Mouse (Mus musculus) liver, adult 2 months (tissue): Measurements from ENCODE around the gene Dyrk1a. TPM values are rescaled to one million over a fixed set of nuclear protein-coding genes. Genes with fewer than 3 reads are reported as not detected.

Experiments
- DNase-seq: peaks from one replicate; pipeline ENCODE4 v3.0.0-alpha.2; 2011; ENCODE audit warnings: low read depth, low spot score; ENCODE audit errors: extremely low read depth
- H3K27ac ChIP-seq: fragments of 200-500 bp; replicated peaks from 2 replicates; pipeline ENCODE4 v1.5.1; 2012; ENCODE audit warnings: low read depth, mild to moderate bottlenecking, control low read depth, inconsistent platforms, low read length; ENCODE audit not compliant: insufficient read depth
- H3K27me3 ChIP-seq: fragments of 200-500 bp; 2 replicates; pipeline ENCODE4 v1.6.1; 2012; ENCODE audit warnings: mild to moderate bottlenecking, moderate library complexity, low read length, inconsistent platforms; ENCODE audit not compliant: control insufficient read depth, insufficient read depth
- H3K36me3 ChIP-seq: fragments of 200-500 bp; 2 replicates; pipeline ENCODE4 v1.6.1; 2012; ENCODE audit warnings: low read length, inconsistent platforms; ENCODE audit not compliant: control insufficient read depth, insufficient read depth
- H3K4me1 ChIP-seq: fragments of 200-500 bp; 2 replicates; pipeline ENCODE4 v1.6.1; 2011; ENCODE audit warnings: low read length; ENCODE audit not compliant: control insufficient read depth, insufficient read depth
- H3K4me3 ChIP-seq: fragments of 200-500 bp; 2 replicates; pipeline ENCODE4 v1.5.1; 2011; ENCODE audit warnings: low read depth, mild to moderate bottlenecking, control low read depth, low read length, moderate library complexity; ENCODE audit not compliant: insufficient read depth
- H3K79me2 ChIP-seq: fragments of 200-500 bp; 2 replicates; pipeline ENCODE4 v1.6.1; 2012; ENCODE audit warnings: inconsistent platforms, mild to moderate bottlenecking, low read length, moderate library complexity; ENCODE audit not compliant: control insufficient read depth, insufficient read depth
- H3K9ac ChIP-seq: fragments of 200-500 bp; 2 replicates; pipeline ENCODE4 v1.6.1; 2012; ENCODE audit warnings: low read depth, mild to moderate bottlenecking, control low read depth, inconsistent platforms, low read length
- CTCF ChIP-seq: fragments of 200-500 bp; IDR thresholded peaks from 2 replicates; pipeline ENCODE4 v1.5.1; 2011; ENCODE audit warnings: low read depth, low read length, control low read depth
- POLR2A ChIP-seq: fragments of 200-500 bp; IDR thresholded peaks from 2 replicates; pipeline ENCODE4 v1.6.1; 2011; ENCODE audit warnings: low read length, control low read depth; ENCODE audit not compliant: insufficient read depth; ENCODE audit errors: extremely low read depth
- WGBS: fragments of 180-500 bp; shearing (Covaris S2); methylation state at CpG from one replicate; pipeline ENCODE4 v1.1.7; 2018; 5-methylcytosine and 5-hydroxymethylcytosine counted together
- polyA plus RNA-seq: library from polyadenylated mRNA; depleted of rRNA; stranded (reverse); fragments of >200 nt; gene quantifications from 2 replicates; pipeline ENCODE4 v1.2.3, GENCODE M21; 2012
- total RNA-seq: library from RNA; depleted of rRNA; stranded (reverse); fragments of >200 nt; gene quantifications from 2 replicates; pipeline ENCODE4 v1.2.3, GENCODE M21; 2014

The Dyrk1a gene
- total and polyA plus RNA-seq, 2 experiments, result 12.2 to 13.6 TPM

GRCm38 (mm10) chr16:94551934-94552333, 17.9 kb upstream of the Dyrk1a start:
- no peaks in the 10 kb centered on the region for H3K27me3 ChIP-seq
- DNase-seq, result no peak
- H3K27ac ChIP-seq, result no peak overlapping the region
- no peak overlapping the region for H3K9ac ChIP-seq
- TF ChIP-seq POLR2A (no peak), CTCF (no peak)
- H3K4me3 ChIP-seq, result no peak overlapping the region
- no peaks in the 10 kb centered on the region for H3K79me2 ChIP-seq
- no peaks in the 10 kb centered on the region for H3K36me3 ChIP-seq
- H3K4me1 ChIP-seq, result peaks cover 2% of the 10 kb centered on the region; the same call in 1 of the 2 replicates

DNA sequence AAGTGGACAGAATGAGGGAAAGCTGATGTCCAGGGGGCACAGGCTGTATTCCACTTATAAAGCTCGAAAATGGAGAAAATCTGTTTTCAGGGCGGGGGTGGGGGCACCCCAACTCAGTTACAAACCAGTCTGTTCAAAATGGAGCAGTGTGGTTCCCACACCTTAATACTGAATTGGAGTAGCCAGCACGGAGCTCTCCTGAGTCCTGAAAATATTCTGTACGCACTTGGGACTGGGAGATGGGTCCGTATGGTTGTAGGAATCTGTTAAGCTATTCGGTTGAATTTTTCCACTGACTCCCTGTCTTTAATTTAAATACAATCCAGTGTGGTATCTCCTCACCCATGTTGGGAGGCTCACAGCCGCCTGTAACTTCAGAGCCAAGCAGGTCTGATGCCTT, 14.5 kb upstream of the Dyrk1a start:
- Histone ChIP-seq H3K36me3 (no peaks in the 10 kb centered on the region), H3K27ac (no peak overlapping the region), H3K79me2 (no peaks in the 10 kb centered on the region), H3K4me1 (peaks cover 2% of the 10 kb centered on the region; the same call in 1 of the 2 replicates), H3K27me3 (no peaks in the 10 kb centered on the region), H3K4me3 (no peak overlapping the region), H3K9ac (no peak overlapping the region)
- WGBS, result 94% methylated on average over 7 of the region's 7 CpGs
- TF ChIP-seq POLR2A (no peak), CTCF (no peak)
- DNase-seq, result no peak

- no peak for TF ChIP-seq CTCF
- no peak for TF ChIP-seq POLR2A
- H3K4me3 ChIP-seq, result no peak overlapping the region; the same call in 1 of the 2 replicates
- DNase-seq, result peak; percentile 96
- H3K27me3 ChIP-seq, result no peaks in the 10 kb centered on the region
- H3K27ac ChIP-seq, result peak overlapping the region; percentile 61
- 31% methylated on average over 5 of the region's 5 CpGs for WGBS
- H3K36me3 ChIP-seq, result no peaks in the 10 kb centered on the region
- no peaks in the 10 kb centered on the region for H3K79me2 ChIP-seq
- peaks cover 2% of the 10 kb centered on the region; the same call in 1 of the 2 replicates for H3K4me1 ChIP-seq
- peak overlapping the region; percentile 40; the same call in 1 of the 2 replicates for H3K9ac ChIP-seq
Observed at GRCm38 (mm10) chr16:94556228-94556627, 13.6 kb upstream of the Dyrk1a start.

DNA sequence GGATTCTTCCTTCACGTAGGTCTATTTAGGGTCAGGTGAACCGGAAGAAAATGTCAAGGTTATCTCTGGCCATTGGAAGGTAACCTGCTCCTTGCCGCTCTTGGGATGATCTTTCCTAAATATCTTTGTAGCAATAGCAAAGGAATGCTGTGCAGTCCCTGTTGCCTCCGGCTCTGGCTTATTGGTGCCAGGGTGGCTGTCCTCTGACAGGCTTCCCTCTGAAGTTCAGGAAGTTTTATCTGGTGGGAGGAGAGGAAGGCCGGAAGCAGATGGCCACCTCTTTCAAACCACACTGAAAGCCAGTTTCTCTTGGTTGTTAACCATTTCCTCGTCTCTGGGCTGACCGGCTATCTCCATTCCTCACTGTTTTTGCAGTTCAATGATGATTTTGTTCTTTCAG, 10.5 kb upstream of the Dyrk1a start:
- no peak for DNase-seq
- no peak overlapping the region for H3K9ac ChIP-seq
- H3K36me3 ChIP-seq, result no peaks in the 10 kb centered on the region
- TF ChIP-seq CTCF (no peak), POLR2A (no peak)
- no peaks in the 10 kb centered on the region for H3K79me2 ChIP-seq
- H3K27me3 ChIP-seq, result no peaks in the 10 kb centered on the region
- H3K4me1 ChIP-seq, result peaks cover 2% of the 10 kb centered on the region; the same call in 1 of the 2 replicates
- H3K27ac ChIP-seq, result peak overlapping the region; percentile 15; the same call in 1 of the 2 replicates
- H3K4me3 ChIP-seq, result no peak overlapping the region; the same call in 1 of the 2 replicates
- WGBS, result 66% methylated on average over 7 of the region's 7 CpGs

GRCm38 (mm10) chr16:94559782-94560181, 10.0 kb upstream of the Dyrk1a start:
- no peaks in the 10 kb centered on the region for H3K79me2 ChIP-seq
- WGBS, result 66% methylated on average over 7 of the region's 7 CpGs
- H3K36me3 ChIP-seq, result no peaks in the 10 kb centered on the region
- no peak overlapping the region for H3K4me3 ChIP-seq
- no peak overlapping the region for H3K9ac ChIP-seq
- H3K4me1 ChIP-seq, result peaks cover 2% of the 10 kb centered on the region; the same call in 1 of the 2 replicates
- TF ChIP-seq CTCF (no peak), POLR2A (no peak)
- no peak for DNase-seq
- peak overlapping the region; percentile 15; the same call in 1 of the 2 replicates for H3K27ac ChIP-seq
- no peaks in the 10 kb centered on the region for H3K27me3 ChIP-seq

DNA sequence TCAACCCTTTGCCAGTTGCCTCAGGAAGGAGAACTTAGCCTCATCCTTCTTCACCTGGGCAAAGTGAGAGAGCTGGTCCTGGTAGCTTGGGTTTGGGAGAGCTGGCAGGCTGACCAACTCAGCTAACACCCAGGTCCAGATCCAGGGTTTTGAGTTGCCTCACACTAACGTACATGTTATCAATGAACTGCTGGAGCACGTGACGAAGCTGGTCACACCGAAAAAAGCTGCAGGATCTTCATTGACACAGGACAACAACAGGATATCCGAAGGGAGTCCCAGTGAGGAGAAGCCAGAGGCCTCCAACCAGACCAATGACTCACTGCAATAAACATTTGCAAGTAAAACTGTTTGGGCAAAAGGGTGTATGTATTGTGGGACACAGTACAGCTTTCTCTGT, 9.2 kb upstream of the Dyrk1a start:
- 60% methylated on average over 5 of the region's 5 CpGs for WGBS
- Histone ChIP-seq H3K27me3 (no peaks in the 10 kb centered on the region), H3K27ac (peak overlapping the region; percentile 56), H3K79me2 (no peaks in the 10 kb centered on the region), H3K4me1 (peaks cover 4% of the 10 kb centered on the region; the same call in 1 of the 2 replicates), H3K4me3 (no peak overlapping the region), H3K36me3 (no peaks in the 10 kb centered on the region), H3K9ac (no peak overlapping the region)
- DNase-seq, result no peak
- TF ChIP-seq POLR2A, result no peak
- no peak for TF ChIP-seq CTCF
